ENCODE assay signal across 8 mouse cellular contexts in the genomic region with DNA sequence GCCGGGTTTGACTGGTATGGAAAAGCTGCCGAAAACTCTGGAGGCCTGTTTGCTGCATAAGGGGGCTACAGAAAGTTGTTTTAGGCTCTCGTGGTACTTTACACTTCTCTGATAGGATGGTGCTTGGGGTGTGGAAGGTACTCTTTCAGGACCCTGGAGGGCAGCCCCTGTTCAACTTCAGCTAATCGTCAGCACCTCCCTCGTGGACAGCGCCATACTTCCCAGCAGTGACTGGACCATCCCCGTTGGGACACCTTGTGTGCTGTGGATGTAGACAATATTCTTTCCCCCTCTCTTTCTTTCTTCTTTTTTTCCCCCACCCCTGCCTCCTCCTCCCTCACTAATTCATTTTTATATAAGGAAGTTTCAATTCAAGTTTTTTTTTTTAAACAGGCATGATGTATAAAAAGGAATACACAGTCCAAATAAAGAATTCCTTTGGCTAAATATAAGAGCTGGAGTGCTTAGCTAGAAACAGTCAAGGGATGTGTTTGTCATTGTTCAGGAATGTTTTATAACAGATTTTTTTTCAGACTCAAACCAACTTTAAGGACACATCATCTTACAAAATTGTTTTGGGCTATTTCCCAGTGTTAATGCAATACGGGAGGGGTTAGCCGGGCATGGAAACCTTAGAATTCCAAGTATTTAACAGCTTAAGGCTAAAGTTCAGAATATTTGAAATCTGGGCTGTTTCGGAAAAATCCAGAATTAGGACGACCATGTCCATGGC.
A peak's percentile ranks its signal among the peaks of the same experiment; 100 is the strongest.
DNase-seq lines count a peak whose midpoint lies in the region; ATAC-seq and TF ChIP-seq lines count a peak whose summit lies in the region.

No protein-coding gene starts in this region.

- 0 out of 2 replicates have a peak, but pooled peaks have one; percentile 47 for ATAC-seq in heart, postnatal 0 days (ENCODE audit: insufficient read depth, low read depth)
- ATAC-seq in stomach, postnatal 0 days (ENCODE audit: low FRiP score, low TSS enrichment) = no peak

- no peaks in the 10 kb centered on the region for H3K36me3 ChIP-seq in heart, postnatal 0 days (replicated peaks; ENCODE audit: control insufficient read depth, insufficient read depth, low read length)
- H3K36me3 ChIP-seq in stomach, postnatal 0 days (ENCODE audit: control insufficient read depth, insufficient read depth, low read length) = no peaks in the 10 kb centered on the region

- H3K27ac ChIP-seq in gastrocnemius, adult 2 months = peak overlapping the region; percentile 79
- no peak overlapping the region for H3K27ac ChIP-seq in heart, postnatal 0 days (ENCODE audit: low read depth)
- no peak overlapping the region for H3K27ac ChIP-seq in stomach, postnatal 0 days (replicated peaks)

- H3K4me2 ChIP-seq in heart, postnatal 0 days (ENCODE audit: low read depth, low read length) = no peak overlapping the region
- no peak overlapping the region for H3K4me2 ChIP-seq in stomach, postnatal 0 days (replicated peaks; ENCODE audit: low read depth)

- 0 out of 2 replicates have a peak, but pooled peaks cover 6% of the 10 kb centered on the region for H3K4me1 ChIP-seq in heart, postnatal 0 days (ENCODE audit: control insufficient read depth, insufficient read depth)
- no peaks in the 10 kb centered on the region; the same call in 1 of the 2 replicates for H3K4me1 ChIP-seq in stomach, postnatal 0 days (replicated peaks; ENCODE audit: control insufficient read depth, insufficient read depth)

- no peak overlapping the region; the same call in 1 of the 2 replicates for H3K4me3 ChIP-seq in gastrocnemius, adult 2 months
- H3K4me3 ChIP-seq in heart, postnatal 0 days (ENCODE audit: low read depth, low read length) = no peak overlapping the region
- H3K4me3 ChIP-seq in stomach, postnatal 0 days (ENCODE audit: low read depth, low read length) = no peak overlapping the region

- DNase-seq in gastrocnemius, adult 2 months = peak; percentile 57
- DNase-seq in gastrocnemius, adult 8-10 months (ENCODE audit: low spot score in 2 of 2) = no peak
- peak; percentile 60 for DNase-seq in ovary, postnatal 14 days (ENCODE audit: low spot score)
- DNase-seq in ovary, postnatal 10 days (ENCODE audit: low spot score) = no peak
- no peak for DNase-seq in heart, postnatal 0 days (ENCODE audit: low spot score)
- peak; percentile 53 for DNase-seq in stomach, postnatal 0 days (ENCODE audit: low spot score)
- DNase-seq in layer of hippocampus, adult 9-11 months = no peak
- no peak for DNase-seq in thymus, postnatal 36 days

- WGBS in heart, postnatal 0 days = 44% methylated on average over 11 of the region's 11 CpGs
- WGBS in stomach, postnatal 0 days = 48% methylated on average over 11 of the region's 11 CpGs

- no peak for TF ChIP-seq CTCF in gastrocnemius, adult 2 months (IDR thresholded peaks at IDR 0.05)
- TF ChIP-seq CTCF in heart, postnatal 0 days (IDR thresholded peaks at IDR 0.05; ENCODE audit: low read depth) = no peak
- TF ChIP-seq CTCF in stomach, postnatal 0 days (IDR thresholded peaks at IDR 0.05; ENCODE audit: low read depth) = no peak

- no peak for TF ChIP-seq EP300 in heart, postnatal 0 days (IDR thresholded peaks at IDR 0.05; ENCODE audit: low read depth)
- no peak for TF ChIP-seq EP300 in stomach, postnatal 0 days (optimal IDR thresholded peaks at IDR 0.05)

- no peak overlapping the region for H3K9ac ChIP-seq in heart, postnatal 0 days (replicated peaks; ENCODE audit: low read depth, low read length)
- no peak overlapping the region for H3K9ac ChIP-seq in stomach, postnatal 0 days (ENCODE audit: low read length)

- H3K27me3 ChIP-seq in heart, postnatal 0 days (ENCODE audit: control insufficient read depth, insufficient read depth, low read length) = 0 out of 2 replicates have a peak, but pooled peaks cover 3% of the 10 kb centered on the region
- no peaks in the 10 kb centered on the region for H3K27me3 ChIP-seq in stomach, postnatal 0 days (ENCODE audit: control insufficient read depth, insufficient read depth, low read length)

- H3K9me3 ChIP-seq in heart, postnatal 0 days (replicated peaks; ENCODE audit: control insufficient read depth, low read length) = no peaks in the 10 kb centered on the region
- H3K9me3 ChIP-seq in stomach, postnatal 0 days (ENCODE audit: control insufficient read depth, low read length) = no peaks in the 10 kb centered on the region

- intact Hi-C loops in gastrocnemius, adult 2 months (cut with DNase I) = no loop called here

Comparison
In these comparisons a context has a peak if more than half of its experiments do, and no peak if none do; other contexts are left out.
1. DNase-seq: peak in gastrocnemius, adult 2 months (single experiment), ovary, postnatal 14 days (single experiment) and stomach, postnatal 0 days (single experiment); none in gastrocnemius, adult 8-10 months (0 of 2), ovary, postnatal 10 days (single experiment), heart, postnatal 0 days (single experiment), layer of hippocampus, adult 9-11 months (single experiment) and thymus, postnatal 36 days (0 of 2).